Mouse (Mus musculus) limb, embryonic 15.5 days (tissue): ENCODE measurements around the gene Sh3pxd2a. TPM values are rescaled to one million over a fixed set of nuclear protein-coding genes. Genes with fewer than 3 reads are reported as not detected.

Experiments used
- ATAC-seq: fragments of 200-750 bp; cut with Nextera tagmentation; 2 replicates; pipeline ENCODE4 v1.8.0; 2017; ENCODE audit warnings: low read depth, moderate TSS enrichment; ENCODE audit not compliant: insufficient number of reproducible peaks, low FRiP score, low TSS enrichment
- H3K27ac ChIP-seq: fragments of 300-500 bp; sonication (generic); 2 replicates; pipeline ENCODE4 v1.5.1; 2015; ENCODE audit warnings: moderate library complexity, mild to moderate bottlenecking, inconsistent platforms
- H3K27me3 ChIP-seq: fragments of 300-500 bp; sonication (generic); 2 replicates; pipeline ENCODE4 v1.6.1; 2015; ENCODE audit warnings: inconsistent platforms
- H3K36me3 ChIP-seq: fragments of 300-500 bp; sonication (generic); 2 replicates; pipeline ENCODE4 v1.6.1; 2015; ENCODE audit warnings: inconsistent platforms
- H3K4me1 ChIP-seq: fragments of 300-500 bp; sonication (generic); 2 replicates; pipeline ENCODE4 v1.6.1; 2015; ENCODE audit warnings: inconsistent platforms
- H3K4me2 ChIP-seq: fragments of 300-500 bp; sonication (generic); 2 replicates; pipeline ENCODE4 v1.6.1; 2015; ENCODE audit warnings: mild to moderate bottlenecking, inconsistent platforms
- H3K4me3 ChIP-seq: fragments of 300-500 bp; sonication (generic); 2 replicates; pipeline ENCODE4 v1.5.1; 2015; ENCODE audit warnings: mild to moderate bottlenecking, inconsistent platforms
- H3K9ac ChIP-seq: fragments of 300-500 bp; sonication (generic); 2 replicates; pipeline ENCODE4 v1.6.1; 2015; ENCODE audit warnings: inconsistent platforms
- H3K9me3 ChIP-seq: fragments of 300-500 bp; sonication (generic); 2 replicates; pipeline ENCODE4 v1.6.1; 2016; ENCODE audit warnings: inconsistent platforms
- WGBS: fragments of 180-500 bp; shearing (Covaris S2); methylation state at CpG from one replicate; pipeline ENCODE4 v1.1.7; 2015; 5-methylcytosine and 5-hydroxymethylcytosine counted together
- polyA plus RNA-seq: library from polyadenylated mRNA; unstranded; fragments of >200 nt; fragmentation: Nextera tagmentation; extraction: Ambion mirVana; gene quantifications from 2 replicates; pipeline ENCODE4 v1.2.1, GENCODE M21; 2015

Sh3pxd2a gene
- polyA plus RNA-seq, 1 experiment from 2014 or later: 12.4 TPM

DNA sequence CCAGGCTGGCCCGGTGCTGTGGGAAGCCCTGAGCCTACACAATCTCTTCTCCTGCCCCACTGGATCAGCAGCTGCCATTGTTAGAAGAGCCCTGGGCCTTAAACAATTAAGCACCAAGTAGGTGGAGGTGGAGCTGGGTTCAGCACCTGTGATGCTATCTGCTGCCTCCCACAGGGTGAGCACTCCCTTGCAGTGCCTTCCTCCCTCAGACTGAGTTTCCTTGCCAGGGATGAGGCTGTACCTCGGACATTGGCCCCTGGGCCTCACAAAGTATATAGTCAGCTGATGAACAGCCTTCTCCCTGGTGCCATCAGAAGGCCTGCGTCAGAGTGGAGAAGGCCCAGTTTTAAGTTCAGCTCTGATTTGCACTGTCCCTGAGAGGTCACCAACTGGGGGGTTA is 106.9 kb downstream of the Sh3pxd2a start:
- no peak overlapping the region; the same call in 1 of the 2 replicates for H3K27ac ChIP-seq
- H3K4me1 ChIP-seq: peaks cover 17% of the 10 kb centered on the region; the same call in 1 of the 2 replicates
- WGBS: 73% methylated on average over 3 of the region's 3 CpGs
- peaks cover 8% of the 10 kb centered on the region for H3K36me3 ChIP-seq
- H3K27me3 ChIP-seq: no peaks in the 10 kb centered on the region
- no peak overlapping the region for H3K4me2 ChIP-seq
- no peaks in the 10 kb centered on the region for H3K9me3 ChIP-seq
- no peak overlapping the region for H3K9ac ChIP-seq
- no peak overlapping the region for H3K4me3 ChIP-seq
- ATAC-seq: no peak

DNA sequence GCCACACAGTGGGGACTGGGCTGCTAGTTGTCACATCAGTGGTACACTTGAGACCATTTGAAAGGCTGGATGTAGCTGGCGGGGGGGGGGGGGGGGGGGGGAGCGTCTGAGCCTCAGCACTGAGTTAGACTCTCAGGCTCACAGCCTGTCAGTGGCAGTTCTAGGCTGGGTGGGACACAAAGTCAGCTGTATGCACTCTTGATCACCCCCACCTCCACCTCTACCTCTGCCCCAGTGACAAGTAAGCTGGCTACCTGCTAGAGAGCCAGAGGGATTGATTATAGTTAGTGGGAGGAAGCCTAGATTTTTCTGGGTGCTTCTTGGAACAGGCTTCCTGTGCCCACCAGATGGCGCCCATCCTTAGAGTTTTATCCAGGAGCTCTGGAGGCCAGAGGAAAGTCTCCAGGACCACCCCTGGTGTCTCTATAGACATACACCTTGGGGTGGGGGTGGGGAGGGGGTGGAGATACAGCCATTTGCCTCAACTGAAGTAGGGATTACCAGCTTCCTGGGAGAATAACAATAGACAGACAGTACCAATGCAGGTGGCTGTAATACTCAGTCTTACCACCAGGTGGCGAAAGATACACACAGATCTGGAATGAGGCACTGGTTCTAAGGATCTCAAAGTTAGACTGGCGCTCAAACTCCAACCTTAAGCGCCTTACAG is 107.9 kb downstream of the Sh3pxd2a start:
- H3K9ac ChIP-seq: no peak overlapping the region
- no peak overlapping the region for H3K4me2 ChIP-seq
- no peaks in the 10 kb centered on the region for H3K27me3 ChIP-seq
- 0 out of 2 replicates have a peak, but pooled peaks have one; percentile 26 for ATAC-seq
- H3K9me3 ChIP-seq: no peaks in the 10 kb centered on the region
- H3K4me1 ChIP-seq: peaks cover 17% of the 10 kb centered on the region; the same call in 1 of the 2 replicates
- no peak overlapping the region for H3K4me3 ChIP-seq
- H3K36me3 ChIP-seq: peaks cover 8% of the 10 kb centered on the region
- H3K27ac ChIP-seq: no peak overlapping the region
- WGBS: 17% methylated on average over 6 of the region's 6 CpGs

DNA sequence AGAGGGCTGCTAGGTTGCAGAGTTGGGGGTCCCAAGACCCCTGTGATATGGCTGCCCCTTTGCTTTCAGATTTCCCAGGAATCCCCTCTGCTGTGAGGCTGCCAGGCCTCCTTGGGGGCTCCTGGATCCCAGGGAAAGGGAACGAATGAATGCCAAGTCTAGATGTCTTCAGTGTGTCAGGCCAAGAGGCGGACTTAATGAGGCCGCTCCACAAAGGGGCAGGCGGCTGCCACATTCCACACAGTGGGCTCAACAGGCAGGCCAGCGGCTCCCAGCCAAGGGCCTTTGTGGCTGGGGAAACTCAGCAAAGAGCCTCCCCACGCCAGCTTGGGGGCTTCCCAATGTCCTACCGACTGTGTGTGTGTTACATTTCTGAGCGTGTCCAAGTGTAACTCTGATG is 109.7 kb downstream of the Sh3pxd2a start:
- ATAC-seq: no peak
- peaks cover 11% of the 10 kb centered on the region; the same call in 1 of the 2 replicates for H3K4me1 ChIP-seq
- 78% methylated on average over 8 of the region's 8 CpGs for WGBS
- no peak overlapping the region for H3K9ac ChIP-seq
- no peaks in the 10 kb centered on the region for H3K27me3 ChIP-seq
- no peak overlapping the region for H3K4me3 ChIP-seq
- H3K9me3 ChIP-seq: no peaks in the 10 kb centered on the region
- peaks cover 8% of the 10 kb centered on the region for H3K36me3 ChIP-seq
- no peak overlapping the region for H3K27ac ChIP-seq
- H3K4me2 ChIP-seq: no peak overlapping the region

DNA sequence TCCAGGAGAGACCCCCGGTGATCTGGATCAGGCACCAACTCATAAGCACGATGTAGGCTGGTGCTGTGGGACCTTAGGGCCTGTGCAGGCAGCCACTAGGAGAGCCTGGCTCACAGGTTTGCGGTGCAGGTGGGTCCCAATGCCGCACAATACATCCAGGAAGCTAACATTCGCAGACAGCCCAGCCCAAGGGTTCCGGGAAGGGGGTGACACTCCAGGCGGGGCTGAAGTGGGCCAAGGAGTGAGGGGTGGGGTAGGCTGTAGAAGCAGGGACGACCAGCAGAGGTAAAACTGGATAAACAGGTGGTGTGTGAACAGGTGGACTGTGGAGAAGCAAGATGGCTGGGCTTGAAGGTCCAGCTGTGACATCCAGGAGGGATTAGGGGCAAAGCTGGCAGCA is 115.2 kb downstream of the Sh3pxd2a start:
- ATAC-seq: no peak
- no peaks in the 10 kb centered on the region for H3K9me3 ChIP-seq
- WGBS: 65% methylated on average over 8 of the region's 8 CpGs

DNA sequence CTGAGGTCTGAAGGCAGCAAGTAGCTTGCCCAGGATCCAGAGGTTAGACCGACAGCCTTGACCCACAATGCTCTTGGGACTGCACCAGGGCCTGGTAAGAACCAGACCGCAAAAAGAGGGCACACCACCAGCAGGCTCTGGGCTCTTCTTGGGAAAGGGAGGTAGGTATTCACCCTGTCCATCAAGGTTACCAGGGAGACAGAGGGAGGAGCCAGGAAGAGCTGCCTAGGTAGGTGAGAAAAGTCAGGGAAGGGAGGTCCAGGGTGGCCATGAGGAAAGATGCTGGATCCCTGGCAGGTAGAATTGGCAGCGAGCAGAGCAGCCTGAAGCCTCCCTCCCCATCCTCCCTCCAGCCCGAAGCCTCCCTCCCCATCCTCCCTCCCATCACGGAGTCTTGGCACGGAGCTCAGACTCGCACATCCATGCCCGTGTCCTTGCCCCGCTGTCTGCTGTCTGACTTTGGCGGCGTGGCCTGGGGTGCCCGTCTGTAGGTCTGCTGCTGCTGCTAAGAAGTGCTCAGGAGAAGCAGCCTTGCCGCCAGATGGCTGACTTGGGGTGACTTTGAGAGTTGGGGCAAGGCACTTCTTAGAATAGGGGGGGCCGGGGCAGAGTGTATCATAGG is 115.7 kb downstream of the Sh3pxd2a start:
- no peak overlapping the region for H3K4me2 ChIP-seq
- no peak overlapping the region for H3K27ac ChIP-seq
- 0 out of 2 replicates have a peak, but pooled peaks cover under 1% of the 10 kb centered on the region for H3K36me3 ChIP-seq
- H3K4me1 ChIP-seq: peaks cover 24% of the 10 kb centered on the region
- H3K9me3 ChIP-seq: no peaks in the 10 kb centered on the region
- 81% methylated on average over 14 of the region's 14 CpGs for whole genome bisulfite sequencing
- H3K9ac ChIP-seq: no peak overlapping the region
- ATAC-seq: no peak
- peaks cover 14% of the 10 kb centered on the region for H3K27me3 ChIP-seq
- H3K4me3 ChIP-seq: no peak overlapping the region

More for the DNA sequence above, 115.2 kb downstream of the Sh3pxd2a start:
- Histone ChIP-seq H3K36me3 (peaks cover 3% of the 10 kb centered on the region; the same call in 1 of the 2 replicates), H3K4me1 (peaks cover 20% of the 10 kb centered on the region), H3K4me2 (no peak overlapping the region), H3K4me3 (no peak overlapping the region), H3K27me3 (peaks cover 9% of the 10 kb centered on the region), H3K9ac (no peak overlapping the region), H3K27ac (no peak overlapping the region)

DNA sequence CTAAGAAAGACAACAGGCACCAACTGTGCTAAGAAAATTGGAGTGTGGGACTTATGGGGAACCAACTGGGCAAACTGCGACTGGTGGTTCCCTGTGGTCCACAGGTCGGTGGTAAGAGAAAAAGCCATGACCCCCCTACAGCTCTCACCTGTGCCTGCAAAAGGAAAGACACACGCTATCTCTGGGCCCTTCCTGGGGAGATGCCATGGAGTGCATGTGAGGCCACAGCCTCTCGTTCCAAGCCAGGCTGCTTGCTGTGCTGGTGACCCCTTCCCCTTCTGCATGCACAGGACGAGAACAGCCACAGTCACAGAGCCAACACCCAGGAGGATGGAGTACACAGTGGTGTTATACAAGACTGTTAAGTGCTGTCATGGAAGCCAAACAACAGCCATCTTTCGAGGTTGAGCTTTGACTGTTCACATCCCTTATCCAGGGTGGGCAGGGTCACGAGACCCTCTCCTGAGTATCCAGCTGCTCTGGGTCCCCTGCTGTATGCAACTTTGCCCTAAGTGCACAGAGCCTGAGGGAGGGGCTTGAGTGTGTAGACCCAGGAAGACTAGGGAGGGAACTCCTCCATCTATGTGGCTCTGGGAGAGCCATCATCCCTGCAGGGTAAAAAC is 117.1 kb downstream of the Sh3pxd2a start:
- Histone ChIP-seq H3K4me3 (no peak overlapping the region), H3K9ac (no peak overlapping the region)

DNA sequence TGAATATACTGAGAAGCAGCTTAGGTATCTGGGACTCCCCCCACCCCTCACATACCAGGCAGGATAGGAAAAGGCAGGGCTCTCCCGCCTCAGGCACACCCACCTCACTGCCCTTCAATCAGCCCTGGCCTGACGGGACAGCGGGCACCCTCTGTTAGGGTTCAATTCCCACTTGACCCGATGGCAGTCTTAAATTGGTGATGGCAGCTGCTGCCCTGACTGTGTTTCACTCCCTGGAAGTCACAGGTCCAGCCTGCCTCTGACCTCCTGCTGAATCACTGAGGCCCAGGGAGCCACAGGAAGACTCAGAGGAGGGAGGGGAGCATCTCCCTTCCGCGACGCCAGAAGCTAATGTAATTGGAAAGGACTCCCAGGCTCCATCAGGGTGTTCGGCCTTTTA is 117.6 kb downstream of the Sh3pxd2a start:
- Histone ChIP-seq H3K36me3 (no peaks in the 10 kb centered on the region), H3K4me2 (no peak overlapping the region), H3K4me3 (no peak overlapping the region), H3K27ac (no peak overlapping the region), H3K9me3 (no peaks in the 10 kb centered on the region), H3K4me1 (peaks cover 34% of the 10 kb centered on the region), H3K27me3 (peaks cover 21% of the 10 kb centered on the region), H3K9ac (no peak overlapping the region)
- WGBS: 56% methylated on average over 8 of the region's 8 CpGs
- no peak for ATAC-seq

More for the DNA sequence above, 117.1 kb downstream of the Sh3pxd2a start:
- H3K27me3 ChIP-seq: peaks cover 21% of the 10 kb centered on the region
- 63% methylated on average over 7 of the region's 7 CpGs for WGBS
- no peaks in the 10 kb centered on the region for H3K36me3 ChIP-seq
- no peaks in the 10 kb centered on the region for H3K9me3 ChIP-seq
- no peak overlapping the region for H3K4me2 ChIP-seq
- no peak overlapping the region for H3K27ac ChIP-seq
- ATAC-seq: no peak
- H3K4me1 ChIP-seq: peaks cover 34% of the 10 kb centered on the region

DNA sequence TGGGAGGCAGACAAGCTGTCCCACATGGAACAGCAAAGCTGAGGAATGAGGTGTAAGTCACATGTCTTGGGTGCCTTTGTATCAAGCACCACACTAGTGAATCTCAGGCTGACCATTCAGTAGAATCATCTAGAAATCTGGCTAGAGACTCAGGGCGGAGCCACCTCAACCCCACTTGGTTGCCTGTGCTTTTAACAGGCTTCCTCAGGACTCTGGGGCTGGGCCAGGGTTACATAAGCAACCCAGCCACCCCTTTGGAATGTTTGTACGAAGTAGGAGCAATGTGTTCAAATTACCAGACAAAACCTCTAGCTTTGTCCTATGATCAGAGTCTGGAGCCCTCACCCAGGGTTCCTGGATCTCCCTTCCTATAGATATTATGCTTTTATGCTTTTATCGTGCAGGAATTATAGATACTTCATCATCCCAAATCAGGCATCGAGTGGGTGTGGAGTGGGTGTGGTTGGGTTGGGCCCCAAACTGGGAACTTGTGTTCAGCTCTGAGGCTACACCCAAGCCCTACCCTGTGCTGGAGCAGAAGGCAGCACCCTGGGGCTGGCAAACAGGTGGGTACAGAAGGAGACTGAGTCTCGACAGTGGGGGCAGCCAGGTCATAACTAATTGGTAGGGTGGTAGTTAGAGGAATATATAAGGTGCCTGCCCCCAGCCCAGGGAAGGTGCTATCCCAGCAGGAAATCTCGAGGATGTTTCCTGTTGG is 118.2 kb downstream of the Sh3pxd2a start:
- 55% methylated on average over 6 of the region's 6 CpGs for WGBS
- H3K9me3 ChIP-seq: no peaks in the 10 kb centered on the region
- ATAC-seq: no peak
- H3K27me3 ChIP-seq: peaks cover 21% of the 10 kb centered on the region
- no peak overlapping the region for H3K4me3 ChIP-seq
- H3K4me1 ChIP-seq: peaks cover 34% of the 10 kb centered on the region
- H3K27ac ChIP-seq: no peak overlapping the region
- no peak overlapping the region for H3K4me2 ChIP-seq
- H3K36me3 ChIP-seq: no peaks in the 10 kb centered on the region
- no peak overlapping the region for H3K9ac ChIP-seq

DNA sequence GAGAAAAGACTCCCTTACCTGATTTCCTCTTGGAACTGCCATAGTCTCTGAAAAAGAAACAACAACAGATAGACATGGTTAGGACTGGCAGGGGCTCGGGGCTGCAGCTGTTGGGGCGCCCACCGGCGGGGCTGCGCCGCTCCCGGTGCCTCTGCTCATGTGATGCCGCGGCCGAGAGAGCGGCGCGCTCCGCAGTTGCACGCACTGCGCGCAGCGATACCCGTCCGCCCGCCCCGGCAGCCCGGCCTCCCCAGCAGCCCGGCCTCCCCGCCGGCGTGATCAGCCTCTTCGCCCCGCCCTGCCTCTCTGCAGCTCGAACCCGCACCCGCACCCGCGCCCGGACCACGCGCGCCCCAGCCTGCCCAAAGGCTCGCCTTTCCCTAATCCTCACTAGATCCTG is 120.8 kb downstream of the Sh3pxd2a start:
- H3K9ac ChIP-seq: no peak overlapping the region; the same call in 1 of the 2 replicates
- H3K4me2 ChIP-seq: peak overlapping the region; percentile 73
- H3K4me3 ChIP-seq: peak overlapping the region; percentile 38
- 6% methylated on average over 39 of the region's 39 CpGs for WGBS
- ATAC-seq: no peak
- H3K9me3 ChIP-seq: no peaks in the 10 kb centered on the region
- H3K4me1 ChIP-seq: peaks cover 46% of the 10 kb centered on the region
- no peaks in the 10 kb centered on the region for H3K36me3 ChIP-seq
- peaks cover 21% of the 10 kb centered on the region for H3K27me3 ChIP-seq
- no peak overlapping the region for H3K27ac ChIP-seq

DNA sequence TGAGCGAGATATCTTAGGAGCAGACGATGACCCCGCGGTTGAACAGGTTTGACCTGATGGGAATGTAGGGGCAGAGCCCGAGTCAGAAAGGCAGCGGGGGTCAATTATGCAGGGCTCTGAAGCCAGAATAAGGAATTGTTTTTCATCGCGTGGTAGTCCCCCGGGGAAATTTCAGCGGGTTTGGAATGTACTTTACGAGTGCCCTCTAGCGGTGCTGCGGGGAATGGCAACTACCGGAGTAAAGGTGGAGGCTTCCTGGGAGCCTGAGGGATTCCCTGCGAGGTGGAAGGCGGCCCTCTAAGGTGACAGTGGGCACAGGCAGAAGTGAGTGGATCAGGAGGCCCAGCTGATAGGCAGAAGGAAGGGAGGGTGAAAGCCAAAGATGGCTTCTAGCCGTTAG is 125.0 kb downstream of the Sh3pxd2a start:
- no peak for ATAC-seq

DNA sequence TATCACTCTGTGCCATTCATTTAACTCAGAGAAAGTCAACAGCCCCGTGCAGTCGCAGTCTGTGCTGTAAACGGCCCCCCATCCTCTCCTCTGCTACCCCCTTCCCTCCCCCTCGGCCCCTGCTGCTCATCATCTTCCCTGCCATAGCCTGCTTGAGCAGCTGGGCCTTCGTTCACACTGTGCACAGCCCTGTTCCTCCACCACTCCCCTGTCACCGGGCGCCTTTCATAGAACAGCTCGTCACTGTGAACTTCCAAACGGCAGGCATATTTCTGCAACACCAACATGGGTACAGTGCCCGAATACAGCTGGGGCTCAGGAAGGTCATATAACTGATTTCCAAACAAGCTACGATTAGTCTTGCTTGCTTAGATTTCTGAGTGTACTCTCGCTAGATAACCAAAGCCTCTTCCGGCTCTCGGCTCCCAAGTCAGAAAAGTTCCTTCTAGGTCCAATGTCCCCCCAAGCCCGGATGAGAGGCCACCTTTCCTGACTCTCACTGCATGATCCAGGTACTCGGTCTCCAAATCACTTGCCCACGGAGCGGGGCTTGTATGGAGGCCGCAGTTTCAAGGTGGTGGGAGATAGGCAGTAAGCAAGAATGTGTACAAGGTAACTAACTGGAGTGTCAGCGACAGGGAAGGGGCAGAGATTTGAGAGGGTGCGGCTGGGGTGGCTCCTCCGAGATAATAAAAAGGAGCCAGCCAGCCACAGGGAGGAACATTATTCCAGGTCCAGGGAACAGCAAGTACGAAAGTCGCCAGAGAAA is 125.6 kb downstream of the Sh3pxd2a start:
- Histone ChIP-seq H3K27me3 (peaks cover 7% of the 10 kb centered on the region; the same call in 1 of the 2 replicates), H3K4me2 (peak overlapping the region; percentile 47), H3K4me1 (peaks cover 55% of the 10 kb centered on the region), H3K27ac (0 out of 2 replicates have a peak overlapping the region, but pooled peaks have one; percentile 2), H3K9ac (no peak overlapping the region), H3K9me3 (no peaks in the 10 kb centered on the region), H3K4me3 (peak overlapping the region; percentile 34), H3K36me3 (no peaks in the 10 kb centered on the region)
- ATAC-seq: no peak
- WGBS: 36% methylated on average over 24 of the region's 24 CpGs

More for the DNA sequence above, 125.0 kb downstream of the Sh3pxd2a start:
- Histone ChIP-seq H3K27me3 (peaks cover 13% of the 10 kb centered on the region), H3K4me1 (peaks cover 53% of the 10 kb centered on the region), H3K36me3 (no peaks in the 10 kb centered on the region), H3K9ac (no peak overlapping the region), H3K9me3 (no peaks in the 10 kb centered on the region), H3K27ac (no peak overlapping the region), H3K4me3 (peak overlapping the region; percentile 34), H3K4me2 (peak overlapping the region; percentile 47)
- 1% methylated on average over 17 of the region's 17 CpGs for WGBS
